Mouse (Mus musculus) spleen, adult 12 weeks (tissue): Measurements from ENCODE around the gene Galt.
A peak's percentile ranks its signal among the peaks of the same experiment; 100 is the strongest.

Experiments used
- DNase-seq: peaks from one replicate; pipeline ENCODE4 v3.0.0; 2022; ENCODE audit warnings: low spot score

Gene Galt

DNA sequence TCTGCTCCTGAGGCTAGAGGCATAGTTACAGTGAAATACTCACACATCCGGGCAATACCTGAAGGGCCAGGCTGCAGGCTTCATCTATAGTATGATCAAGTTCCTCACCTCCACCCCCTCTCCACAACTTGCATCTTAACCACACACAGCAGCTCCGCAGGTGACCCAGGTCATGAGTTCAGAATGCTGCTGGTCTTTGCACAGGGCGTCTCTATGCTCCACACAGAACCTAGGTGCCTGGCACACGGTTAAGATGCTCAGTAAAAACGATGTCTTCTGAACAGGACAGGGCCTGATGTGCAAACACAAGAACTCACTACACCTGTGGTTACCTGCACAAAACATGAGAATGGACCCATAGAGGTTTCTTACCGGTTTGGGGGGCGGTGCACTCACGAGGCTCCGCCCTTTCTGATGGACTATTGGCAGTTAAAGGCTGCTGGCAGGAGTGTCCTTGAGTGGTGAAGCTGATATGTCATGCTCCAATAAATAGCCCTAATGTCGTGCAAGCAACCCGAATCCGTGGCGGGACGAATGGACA is at the start of gene Galt:
Galt (plus strand) TSS at position 432 of the 541 bp plus-strand sequence.
- peak; percentile 20 for DNase-seq

DNA sequence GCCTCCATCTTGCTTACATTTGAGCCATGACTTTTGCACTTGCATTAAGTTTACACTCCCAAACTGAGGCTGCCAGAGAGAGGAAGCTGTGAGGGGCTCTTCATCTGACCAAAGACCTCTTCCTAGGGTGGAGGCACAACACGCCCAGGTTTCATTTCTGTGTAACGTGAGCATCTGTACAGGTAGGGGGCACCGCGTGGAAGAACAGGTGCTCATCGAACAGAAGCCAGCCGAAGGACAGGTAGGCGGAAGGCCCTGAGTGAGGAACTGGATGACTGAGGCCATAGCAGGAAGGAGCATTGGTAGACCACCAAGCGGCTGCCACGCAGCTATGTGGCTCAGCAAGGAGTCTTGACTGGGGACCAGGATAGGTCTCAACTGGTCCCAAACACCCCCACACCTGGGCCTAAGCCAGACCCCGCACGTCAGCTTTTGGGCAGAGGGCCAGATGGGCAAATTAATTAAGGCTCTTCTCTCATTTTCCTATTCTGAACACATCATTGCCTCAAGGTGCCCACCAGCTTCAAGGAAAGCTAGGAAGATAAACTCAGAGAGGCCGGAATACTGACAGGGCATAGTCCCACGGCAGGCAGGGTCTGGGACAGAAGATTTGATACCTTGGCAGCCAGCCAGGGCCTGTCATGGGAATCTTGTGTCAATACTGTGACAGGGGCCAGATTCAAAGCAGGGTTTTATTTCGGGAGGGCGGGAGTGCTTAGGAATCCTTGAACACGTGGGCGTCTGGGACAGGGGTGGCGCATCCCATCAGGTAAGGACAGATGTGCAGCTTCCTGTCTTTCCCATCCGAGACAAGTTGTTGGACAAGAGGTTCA is 48.9 kb upstream of the Galt start:
- DNase-seq = no peak

DNA sequence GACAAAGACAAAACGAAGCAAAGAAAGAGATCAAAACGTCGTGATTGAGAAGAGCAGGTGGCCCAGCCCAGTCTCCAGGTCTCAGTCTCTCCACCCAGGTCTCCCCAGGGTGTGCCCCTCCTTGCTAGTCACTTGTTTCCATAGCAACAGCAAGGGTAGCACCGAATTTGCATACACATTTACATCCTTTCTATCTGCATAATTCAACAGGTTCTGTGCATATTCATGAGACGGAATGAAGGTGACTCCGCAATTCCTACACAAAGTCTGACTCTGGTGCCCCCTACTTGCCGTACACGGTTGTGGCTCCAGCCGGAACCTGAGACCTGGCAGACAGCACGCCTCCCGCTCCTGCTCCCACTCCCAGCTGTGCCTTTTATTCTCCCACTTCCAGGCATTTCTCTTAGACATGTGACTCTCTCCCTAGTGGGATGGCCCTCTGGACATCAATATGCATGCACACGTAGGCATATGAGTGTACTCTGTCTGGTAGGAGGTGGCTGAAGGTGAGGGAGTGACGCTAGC is 48.0 kb upstream of the Galt start:
- DNase-seq = peak; percentile 26

DNA sequence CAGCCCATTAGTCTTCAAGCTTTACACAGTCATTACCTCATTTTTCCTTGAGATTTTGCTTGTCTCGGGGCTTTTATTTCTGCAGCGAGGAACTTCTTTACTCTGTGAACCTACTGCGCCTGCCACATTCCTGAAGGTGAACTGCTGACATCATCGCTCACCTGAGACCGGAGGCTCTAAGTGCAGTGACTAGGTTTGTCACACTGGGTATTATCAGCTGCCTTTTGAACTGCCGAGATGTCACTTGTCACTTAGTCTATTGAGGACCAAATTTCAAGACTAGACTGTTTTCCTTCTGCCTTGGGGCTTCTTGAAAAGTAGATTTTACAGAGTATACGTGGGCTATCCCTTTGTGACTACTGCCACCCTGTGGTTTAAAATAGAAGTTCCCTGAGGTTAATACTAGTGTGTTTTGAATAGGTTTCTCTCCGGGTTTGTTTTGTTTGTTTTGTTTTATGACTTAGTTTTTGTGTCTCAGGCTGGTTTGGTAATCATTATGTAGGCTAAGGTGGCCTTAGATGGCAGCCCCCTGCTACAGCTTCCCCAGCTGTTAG is 46.8 kb upstream of the Galt start:
- DNase-seq = no peak

- no peak for DNase-seq
These were observed 44.8 kb upstream of the Galt start for GRCm38 (mm10) chr4:41710229-41710628.

DNA sequence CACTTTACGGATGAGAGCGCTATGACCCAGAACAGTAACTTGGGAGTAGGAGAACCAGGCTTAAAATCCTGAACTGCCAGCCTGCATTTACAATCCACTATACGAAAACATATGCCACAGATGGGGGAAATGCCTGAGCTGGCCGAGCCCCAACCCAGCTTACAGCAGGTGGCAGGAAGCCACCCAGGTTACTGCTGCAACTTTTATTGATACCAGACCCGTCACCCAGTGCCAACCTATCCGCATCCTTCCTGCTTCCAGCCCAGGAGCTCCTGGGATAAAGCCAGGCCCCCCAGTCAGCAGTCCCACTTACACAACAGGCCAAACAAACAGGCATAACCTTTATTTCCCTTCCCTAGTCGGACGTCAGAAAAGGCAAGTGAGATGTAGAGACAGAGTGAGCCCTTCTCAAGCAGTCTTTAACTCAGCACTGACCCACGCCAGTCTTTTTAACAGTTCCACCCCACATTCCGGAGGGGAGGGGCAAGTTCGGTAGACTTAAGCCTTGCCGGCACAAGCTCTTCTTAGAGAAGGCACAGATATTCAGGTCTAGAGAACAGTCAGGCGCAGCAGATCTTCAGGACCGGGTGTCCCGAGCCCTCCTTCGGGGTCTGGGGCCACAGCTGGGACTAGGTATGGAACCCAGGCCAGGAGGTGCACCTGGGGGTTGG is 43.2 kb upstream of the Galt start:
- no peak for DNase-seq

DNA sequence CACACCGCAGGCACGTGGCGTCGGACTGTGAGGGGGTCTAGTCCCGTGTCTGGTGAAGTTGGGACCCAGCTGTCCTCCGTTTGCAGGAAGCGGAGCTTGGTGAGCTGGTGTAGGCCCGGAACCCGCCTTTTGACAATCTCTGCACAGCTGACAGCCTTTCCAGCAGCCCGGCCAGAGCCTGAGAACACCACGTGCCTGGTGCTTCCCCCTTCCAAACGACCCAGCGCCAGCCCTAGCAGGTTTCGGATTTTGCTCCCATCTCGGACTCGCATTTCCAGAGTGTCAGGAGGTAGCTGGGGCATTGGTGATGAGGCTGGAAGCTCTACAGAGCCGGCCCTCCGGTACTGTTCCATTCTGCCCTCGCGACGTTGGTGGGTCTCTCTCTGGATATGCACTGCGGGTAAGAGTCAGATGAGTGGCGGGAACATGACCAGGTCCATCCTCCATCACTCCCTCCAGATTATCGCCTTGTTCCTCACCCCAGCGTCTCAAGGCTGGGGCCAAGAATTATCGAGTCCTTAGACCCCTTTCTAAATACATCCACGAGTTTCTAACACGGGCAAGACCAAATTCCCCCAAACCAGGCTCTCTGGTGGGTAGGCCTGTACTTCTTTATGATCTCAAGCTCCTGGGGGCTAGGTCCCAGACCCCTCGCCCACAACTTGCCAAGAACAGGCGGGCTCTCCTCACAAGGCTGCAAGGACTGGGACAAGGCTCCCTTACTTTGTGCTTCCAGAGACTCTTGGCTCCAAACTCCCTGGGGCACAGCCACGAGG is 42.4 kb upstream of the Galt start:
- no peak for DNase-seq

DNA sequence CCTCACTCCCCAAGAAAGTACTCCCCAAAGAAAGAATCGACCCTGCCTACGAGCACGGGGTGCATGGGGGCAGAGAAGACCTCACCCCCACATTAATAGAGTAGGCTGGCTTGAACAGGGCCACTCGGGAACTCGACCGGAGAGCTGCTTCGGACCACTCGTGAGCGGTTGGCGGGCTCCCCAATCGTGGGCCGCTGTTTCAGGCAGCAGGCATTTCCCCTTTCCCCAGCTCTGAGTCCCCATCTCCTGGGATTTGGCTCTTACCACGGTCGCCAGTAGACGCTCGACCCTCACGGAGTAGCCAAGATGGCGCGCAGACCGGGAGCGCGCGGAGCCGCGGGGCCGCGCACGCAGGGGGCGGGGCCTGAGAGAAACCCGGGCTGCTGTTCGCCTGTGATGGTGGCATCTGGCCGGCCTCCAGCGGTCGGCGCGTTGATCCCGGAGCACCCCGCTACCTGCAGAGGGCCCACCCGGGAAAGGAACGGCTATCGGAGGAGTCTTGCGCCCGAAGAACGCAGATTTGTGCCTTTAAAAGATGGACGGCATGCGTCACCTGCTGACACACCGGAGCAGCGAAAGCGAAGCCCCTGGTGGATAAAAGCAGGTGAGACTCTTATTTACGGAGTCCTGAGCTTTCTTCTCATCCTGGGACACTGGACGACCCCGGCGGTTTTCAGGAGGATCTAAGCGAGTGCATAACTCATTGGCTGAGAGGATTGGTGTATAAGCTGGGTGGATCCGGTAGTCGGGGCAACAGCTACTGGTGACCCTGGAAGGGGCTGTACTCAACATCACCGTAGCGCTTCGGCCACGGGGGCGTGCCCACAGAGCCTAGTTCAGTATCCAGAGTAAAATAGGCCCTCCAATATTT is 41.6 kb upstream of the Galt start, which contains the start of gene Rpp25l:
Rpp25l (minus strand) TSS at position 338 of the 871 bp plus-strand sequence.
- peak; percentile 86 for DNase-seq

DNA sequence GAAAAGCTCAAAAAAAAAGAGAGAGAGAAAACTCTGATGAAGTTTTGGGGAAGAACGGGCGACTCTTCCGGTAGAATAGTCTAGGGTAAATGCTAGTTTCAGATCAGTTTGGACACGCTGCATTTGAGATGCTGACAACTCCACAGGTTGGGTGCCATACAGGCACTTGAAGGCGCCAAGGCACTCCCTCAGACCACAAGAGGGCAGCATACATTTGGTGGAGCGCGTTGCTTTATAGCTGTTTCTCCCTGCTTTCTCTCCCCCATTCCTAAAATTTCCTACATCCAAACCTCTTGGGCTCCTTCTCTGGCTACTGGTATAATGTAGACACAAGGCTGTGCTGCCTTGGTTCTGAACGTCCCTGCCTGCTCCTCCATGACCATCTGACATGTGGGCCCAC is 40.8 kb upstream of the Galt start:
- DNase-seq = peak; percentile 40

- no peak for DNase-seq
These were observed 39.9 kb upstream of the Galt start for GRCm38 (mm10) chr4:41715082-41715481.

GRCm38 (mm10) chr4:41715596-41715995 is 39.4 kb upstream of the Galt start:
- DNase-seq = no peak

- no peak for DNase-seq
These were observed 38.2 kb upstream of the Galt start for GRCm38 (mm10) chr4:41716834-41717233.

DNA sequence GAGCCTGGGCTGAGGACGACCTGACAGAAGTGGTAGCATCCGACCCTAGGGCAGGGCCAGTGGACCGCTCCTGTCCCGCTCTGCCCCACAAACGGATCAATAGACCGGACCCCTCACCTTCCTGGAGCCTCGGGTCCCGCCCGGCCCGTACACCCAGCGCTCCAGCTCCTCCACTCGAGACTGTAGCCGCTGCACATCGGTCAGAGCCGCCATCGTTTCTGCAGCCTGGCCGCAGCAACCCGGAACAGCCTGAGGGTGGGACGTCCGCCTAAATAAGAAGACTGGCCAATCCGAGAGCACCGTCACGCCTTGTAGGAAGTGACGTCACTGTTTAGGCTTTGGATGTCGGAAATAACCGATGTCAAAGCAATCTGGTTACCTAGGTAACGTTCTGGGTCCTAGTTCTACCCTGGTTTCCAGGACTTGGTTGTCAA is 32.1 kb upstream of the Galt start, which contains the start of gene Dctn3:
Dctn3 (minus strand) TSS at position 253 of the 434 bp plus-strand sequence.
- peak; percentile 73 for DNase-seq

- DNase-seq = no peak
These were observed 28.0 kb upstream of the Galt start for GRCm38 (mm10) chr4:41726826-41727621.

DNA sequence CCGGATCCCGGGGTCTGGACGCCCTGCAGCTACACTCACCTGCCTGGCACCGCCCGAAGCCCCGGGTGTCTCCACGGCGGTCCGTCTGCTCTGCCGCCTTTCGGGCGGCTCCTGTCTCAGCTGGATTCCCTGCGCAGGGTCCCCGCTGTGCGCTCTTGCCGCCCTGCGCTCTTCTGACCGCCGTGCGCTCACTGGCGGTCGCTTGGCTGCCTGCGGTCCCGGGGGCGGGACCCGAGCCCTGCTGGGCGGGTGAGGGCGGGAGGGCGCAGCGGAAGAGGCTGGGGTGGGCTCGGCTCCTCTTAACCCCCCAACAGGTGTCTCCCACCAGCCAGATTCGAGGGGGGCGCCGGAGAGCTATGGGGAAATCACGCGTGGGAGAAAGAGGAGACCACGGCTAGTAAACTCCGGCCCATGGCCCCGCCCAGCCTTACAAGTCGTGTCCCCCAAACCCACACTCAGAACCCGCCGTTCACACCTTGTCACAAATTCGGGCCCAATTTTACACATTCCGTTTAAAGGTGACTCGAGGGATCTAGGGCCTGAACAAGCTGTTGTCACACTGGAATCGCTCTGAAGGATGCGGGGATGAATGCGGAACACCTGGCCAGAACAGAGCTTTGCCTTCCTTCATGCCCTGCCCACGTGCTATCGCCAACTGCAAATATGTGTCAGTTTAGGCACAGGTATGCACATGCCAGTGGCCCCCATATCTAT is 23.8 kb upstream of the Galt start, which contains the start of gene Arid3c:
Arid3c (minus strand) TSS at position 91 of the 714 bp plus-strand sequence.
- DNase-seq = no peak

GRCm38 (mm10) chr4:41737602-41738255 is 17.3 kb upstream of the Galt start:
- peak; percentile 56 for DNase-seq

DNA sequence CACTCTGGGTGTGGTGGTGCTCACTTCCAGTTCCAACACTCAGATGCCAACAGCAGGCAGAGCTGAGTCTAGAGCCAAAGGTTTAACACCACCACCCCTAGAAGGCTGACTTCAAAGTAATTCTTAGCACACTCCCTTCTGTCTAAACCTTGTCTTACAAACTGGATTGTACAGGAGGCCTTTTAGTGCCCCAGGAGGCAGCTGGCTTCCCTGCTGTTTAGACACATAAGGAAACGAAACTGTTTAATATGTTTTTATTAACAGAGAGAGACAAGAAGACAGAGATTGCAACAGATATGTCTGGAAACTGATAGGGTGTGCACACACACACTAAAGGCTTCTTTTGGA is 16.8 kb upstream of the Galt start:
- no peak for DNase-seq

GRCm38 (mm10) chr4:41739260-41739659 is 15.8 kb upstream of the Galt start:
- DNase-seq = no peak
